ENCODE assay signal across 28 mouse cellular contexts in the genomic region with DNA sequence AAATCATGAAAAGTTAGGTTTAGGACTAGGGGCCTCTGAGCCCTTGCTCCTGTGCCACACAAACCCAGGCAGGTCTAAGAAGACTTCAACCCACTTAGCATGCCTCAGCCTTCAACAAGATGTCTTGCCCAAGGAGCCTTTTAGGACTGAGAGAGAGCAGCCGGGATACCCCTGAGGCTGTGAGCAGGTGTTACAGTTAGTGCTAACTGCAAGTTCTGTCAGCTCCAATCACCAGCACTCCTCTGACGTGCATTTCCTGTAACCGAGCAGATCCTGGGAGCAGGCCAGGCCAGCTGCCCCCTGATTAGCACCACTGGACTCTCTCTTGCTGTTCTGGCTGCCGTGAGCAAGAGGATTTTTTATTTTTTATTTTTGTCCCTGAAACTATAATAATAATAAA. TPM values are rescaled to one million over a fixed set of nuclear protein-coding genes. Genes with fewer than 3 reads are reported as not detected.
A peak's percentile ranks its signal among the peaks of the same experiment; 100 is the strongest.
DNase-seq lines count a peak whose midpoint lies in the region; ATAC-seq and TF ChIP-seq lines count a peak whose summit lies in the region.
"Had no signal": no experiment of that assay in that cellular context is flagged by ENCODE, and none has a peak within 500 bp of the region (broad histone marks: within the 10 kb centered on the region; RNA-seq: fewer than 3 reads in every experiment).

No protein-coding gene starts in this region.

- H3K9ac ChIP-seq in heart, adult 2 months (ENCODE audit: low read depth, low read length): no peak overlapping the region
- no peak overlapping the region for H3K9ac ChIP-seq in embryonic facial prominence, embryonic 14.5 days (ENCODE audit: low read depth, low read length)
- H3K9ac ChIP-seq: embryonic facial prominence, embryonic 13.5 days; forebrain, postnatal 0 days; heart, embryonic 15.5 days; intestine, embryonic 15.5 days; liver, embryonic 12.5 days; neural tube, embryonic 13.5 days had no signal

- H3K27ac ChIP-seq in heart, adult 2 months: no peak overlapping the region
- no peak overlapping the region for H3K27ac ChIP-seq in embryonic facial prominence, embryonic 14.5 days (replicated peaks; ENCODE audit: low read depth, low read length)
- H3K27ac ChIP-seq: embryonic facial prominence, embryonic 13.5 days; heart, embryonic 15.5 days; intestine, embryonic 15.5 days; layer of hippocampus, adult 2 months; liver, embryonic 12.5 days; macrophage; neural tube, embryonic 13.5 days had no signal

- ATAC-seq in embryonic facial prominence, embryonic 14.5 days (ENCODE audit: low read depth): peak; percentile 55; the same call in 1 of the 2 replicates
- ATAC-seq: CD4-positive, CD25-positive, alpha-beta regulatory T cell, adult 4 months; forebrain, postnatal 0 days; hindbrain, embryonic 16.5 days; intestine, embryonic 15.5 days; liver, embryonic 12.5 days had no signal

- no peak for TF ChIP-seq POLR2A in heart, adult 2 months (IDR thresholded peaks at IDR 0.05; ENCODE audit: insufficient read depth, low read depth, low read length)
- TF ChIP-seq POLR2A in lung, adult 2 months (IDR thresholded peaks at IDR 0.05; ENCODE audit: borderline replicate concordance, extremely low read depth, low read depth, low read length): no peak

- H3K4me2 ChIP-seq in embryonic facial prominence, embryonic 14.5 days (ENCODE audit: low read depth, low read length): no peak overlapping the region
- H3K4me2 ChIP-seq: embryonic facial prominence, embryonic 13.5 days; heart, embryonic 15.5 days; intestine, embryonic 15.5 days; liver, embryonic 12.5 days; neural tube, embryonic 13.5 days had no signal

- TF ChIP-seq CTCF in heart, adult 2 months (IDR thresholded peaks at IDR 0.05): no peak
- no peak for TF ChIP-seq CTCF in lung, adult 2 months (IDR thresholded peaks at IDR 0.05; ENCODE audit: insufficient read depth, low read length)

- 35% methylated on average over 4 of the region's 4 CpGs for WGBS in heart, adult 2 months
- 46% methylated on average over 4 of the region's 4 CpGs for WGBS in embryonic facial prominence, embryonic 14.5 days
- 51% methylated on average over 4 of the region's 4 CpGs for WGBS in lung, adult 2 months

- peak; percentile 87 for DNase-seq in heart, adult 11 months
- no peak for DNase-seq in heart, adult 2 months
- DNase-seq in left cerebral cortex, postnatal 4 days: peak; percentile 44
- no peak for DNase-seq in left cerebral cortex, adult 18-20 months (ENCODE audit: low spot score in 2 of 2)
- peak; percentile 13 for DNase-seq in embryonic facial prominence, embryonic 14.5 days (ENCODE audit: low spot score)
- no peak for DNase-seq in embryo, embryonic 9.5 days (ENCODE audit: extremely low spot score)
- no peak for DNase-seq in lung, adult 2 months
- DNase-seq: adrenal gland, postnatal 25 days; cerebellum, adult 18-20 months; cerebellum, postnatal 14 days; forebrain, postnatal 0 days; gastrocnemius, postnatal 36 days; kidney, adult 2 months; kidney, postnatal 36 days; lung, adult 18-20 months; lung, postnatal 10 days; right cerebral cortex, postnatal 14 days; thymus, postnatal 4 days had no signal

- H3K36me3 ChIP-seq in heart, adult 2 months (ENCODE audit: control insufficient read depth, insufficient read depth, low read length): no peaks in the 10 kb centered on the region
- peaks cover 32% of the 10 kb centered on the region for H3K36me3 ChIP-seq in embryonic facial prominence, embryonic 14.5 days (ENCODE audit: control insufficient read depth, insufficient read depth, low read length)

- TF ChIP-seq EP300 in heart, adult 2 months (IDR thresholded peaks at IDR 0.05; ENCODE audit: insufficient read depth, low read depth, low read length): no peak

- H3K27me3 ChIP-seq in heart, adult 2 months (ENCODE audit: control insufficient read depth, insufficient read depth, low read length): no peaks in the 10 kb centered on the region
- no peaks in the 10 kb centered on the region for H3K27me3 ChIP-seq in embryonic facial prominence, embryonic 14.5 days (replicated peaks; ENCODE audit: control insufficient read depth, insufficient read depth, low read length)
- H3K27me3 ChIP-seq: embryonic facial prominence, embryonic 13.5 days; heart, embryonic 15.5 days; intestine, embryonic 15.5 days; liver, embryonic 12.5 days; neural tube, embryonic 13.5 days had no signal

- no peak overlapping the region for H3K4me3 ChIP-seq in heart, adult 2 months
- H3K4me3 ChIP-seq in embryonic facial prominence, embryonic 14.5 days (ENCODE audit: low read depth, low read length): no peak overlapping the region
- H3K4me3 ChIP-seq in lung, adult 2 months (replicated peaks; ENCODE audit: extremely low read depth, low read depth, low read length): no peak overlapping the region
- H3K4me3 ChIP-seq: embryonic facial prominence, embryonic 13.5 days; erythroblast, embryonic 14.5 days; heart, embryonic 15.5 days; intestine, embryonic 15.5 days; layer of hippocampus, adult 2 months; liver, embryonic 12.5 days; neural tube, embryonic 13.5 days had no signal

- no peaks in the 10 kb centered on the region for H3K9me3 ChIP-seq in embryonic facial prominence, embryonic 14.5 days (ENCODE audit: control insufficient read depth, low read length)
- H3K9me3 ChIP-seq: heart, embryonic 15.5 days; intestine, embryonic 15.5 days; liver, embryonic 12.5 days had no signal

- 0 out of 2 replicates have a peak, but pooled peaks cover 2% of the 10 kb centered on the region for H3K4me1 ChIP-seq in heart, adult 2 months (ENCODE audit: control insufficient read depth, insufficient read depth, low read length)
- no peaks in the 10 kb centered on the region for H3K4me1 ChIP-seq in embryonic facial prominence, embryonic 14.5 days (ENCODE audit: control insufficient read depth, insufficient read depth, low read length)
- H3K4me1 ChIP-seq in lung, adult 2 months (ENCODE audit: control insufficient read depth, insufficient read depth, low read length): no peaks in the 10 kb centered on the region
- H3K4me1 ChIP-seq: embryonic facial prominence, embryonic 13.5 days; heart, embryonic 15.5 days; intestine, embryonic 15.5 days; liver, embryonic 12.5 days; neural tube, embryonic 13.5 days had no signal

- no peaks in the 10 kb centered on the region for H3K79me2 ChIP-seq in heart, adult 2 months (replicated peaks; ENCODE audit: control insufficient read depth, insufficient read depth, low read length)

- intact Hi-C loops in heart, adult 2 months (cut with DNase I): no loop called here
- intact Hi-C loops in left cerebral cortex, postnatal 4 days (cut with DNase I): no loop called here

RNA-seq across cellular contexts. Expression of a gene that starts 33.4 kb away (rescaled TPM):
- total RNA-seq in heart, adult 2 months (2021): 10 to 100 TPM; 65.8 to 79.2 TPM
- polyA plus RNA-seq in heart, adult 2 months (2012; rRNA removed): 30.0 and 46.1 TPM in 2 replicates
- total RNA-seq in left cerebral cortex, postnatal 4 days (2021): 1 to 10 TPM; 7.7 to 9.8 TPM
- 10 to 100 TPM; 17.8 to 18.2 TPM for total RNA-seq in left cerebral cortex, adult 18-20 months (2021)
- 74.4 and 77.7 TPM in 2 replicates for polyA plus RNA-seq in embryonic facial prominence, embryonic 14.5 days (2014; fragmentation: Nextera tagmentation; extraction: Ambion mirVana)
- 4.8 and 8.1 TPM in 2 replicates for polyA plus RNA-seq in lung, adult 2 months (2012; rRNA removed)

RNA-seq across cellular contexts. Expression of a gene that starts 33.7 kb away (rescaled TPM):
- total RNA-seq in heart, adult 2 months (2021): under 1 TPM; 0.37 to 0.89 TPM
- 0.74 and 1.3 TPM in 2 replicates for polyA plus RNA-seq in heart, adult 2 months (2012; rRNA removed)
- 1 to 10 TPM; 3.8 to 4.7 TPM for total RNA-seq in left cerebral cortex, postnatal 4 days (2021)
- total RNA-seq in left cerebral cortex, adult 18-20 months (2021): 1 to 10 TPM; 1.0 to 2.0 TPM
- polyA plus RNA-seq in embryonic facial prominence, embryonic 14.5 days (2014; fragmentation: Nextera tagmentation; extraction: Ambion mirVana): 27.9 and 31.7 TPM in 2 replicates
- 0.74 and 1.2 TPM in 2 replicates for polyA plus RNA-seq in lung, adult 2 months (2012; rRNA removed)

RNA-seq across cellular contexts. Expression of a gene that starts 55.4 kb away (rescaled TPM):
- total RNA-seq in heart, adult 2 months (2021): 10 to 100 TPM; 14.4 to 16.5 TPM
- polyA plus RNA-seq in heart, adult 2 months (2012; rRNA removed): 9.3 and 14.5 TPM in 2 replicates
- 10 to 100 TPM; 27.7 to 30.1 TPM for total RNA-seq in left cerebral cortex, postnatal 4 days (2021)
- total RNA-seq in left cerebral cortex, adult 18-20 months (2021): 10 to 100 TPM; 76.7 to 77.7 TPM
- 11.1 and 12.7 TPM in 2 replicates for polyA plus RNA-seq in embryonic facial prominence, embryonic 14.5 days (2014; fragmentation: Nextera tagmentation; extraction: Ambion mirVana)
- polyA plus RNA-seq in lung, adult 2 months (2012; rRNA removed): 13.9 and 15.9 TPM in 2 replicates

Comparison
In these comparisons a context has a peak if more than half of its experiments do, and no peak if none do; other contexts are left out.
1. DNase-seq: peak in heart, adult 11 months (single experiment), left cerebral cortex, postnatal 4 days (single experiment) and embryonic facial prominence, embryonic 14.5 days (single experiment); none in heart, adult 2 months (0 of 2), left cerebral cortex, adult 18-20 months (0 of 2), embryo, embryonic 9.5 days (single experiment) and lung, adult 2 months (single experiment).